Mouse (Mus musculus) spleen, postnatal 10 days (tissue): Measurements from ENCODE around the gene Trappc13.
"Not testable (repeated sequence)": the region's sequence is repeated elsewhere in the genome, so short reads cannot be mapped to it uniquely, and the experiment has no call there.

Experiments
- DNase-seq, 2 experiments: peaks; one replicate each; pipeline ENCODE4 v3.0.0; 2021 to 2022; ENCODE audit warnings: low spot score in 2 of 2

The Trappc13 gene

DNA sequence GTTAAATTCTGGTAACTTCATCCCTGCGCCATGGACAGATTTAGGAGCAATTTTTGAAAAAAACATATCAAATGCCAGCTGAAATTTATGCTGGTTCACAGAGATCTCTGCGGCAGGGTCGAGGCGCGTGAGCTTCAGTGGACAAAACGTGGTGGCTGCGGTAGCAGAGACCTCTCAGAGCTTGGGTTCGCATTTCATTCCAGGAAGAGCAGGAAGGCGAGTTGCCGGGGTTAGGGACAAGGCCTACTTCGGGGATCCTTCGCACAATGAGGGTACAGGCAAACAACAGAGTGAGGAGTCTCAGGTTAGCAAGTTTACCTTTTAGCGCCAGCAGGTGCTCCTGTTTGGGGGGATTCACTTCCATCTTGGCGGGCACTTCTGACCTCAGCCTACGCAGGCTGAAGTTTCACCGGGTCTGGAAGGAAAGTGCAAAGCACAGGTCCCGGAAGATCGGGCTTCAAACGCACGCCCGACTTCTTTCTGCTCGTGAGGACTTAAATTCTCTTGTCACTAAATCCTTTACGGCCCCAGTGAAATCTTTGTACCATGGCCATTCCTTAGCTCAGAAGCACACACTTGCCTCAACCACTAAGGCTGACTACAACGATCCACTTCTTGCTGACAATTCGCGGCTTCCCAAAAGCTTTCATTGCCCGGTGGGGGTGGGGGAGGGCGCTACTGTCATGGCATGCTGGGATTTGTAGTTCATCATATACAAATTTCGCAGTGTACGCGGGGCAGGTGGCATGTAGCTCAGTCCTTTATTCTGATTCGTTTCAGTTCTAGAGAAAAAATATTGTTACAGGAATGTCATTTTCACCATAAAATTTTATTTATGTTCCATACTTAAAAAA, at the start of gene Trappc13:
Gene Trappc13 (minus strand): TSS at position 674 of the 854 bp plus-strand sequence.
- peak in 1 of 2 experiments; percentile 78 for DNase-seq

- no peak for DNase-seq
These were observed 49.2 kb upstream of the Trappc13 start for GRCm38 (mm10) chr13:104227478-104227877.

DNA sequence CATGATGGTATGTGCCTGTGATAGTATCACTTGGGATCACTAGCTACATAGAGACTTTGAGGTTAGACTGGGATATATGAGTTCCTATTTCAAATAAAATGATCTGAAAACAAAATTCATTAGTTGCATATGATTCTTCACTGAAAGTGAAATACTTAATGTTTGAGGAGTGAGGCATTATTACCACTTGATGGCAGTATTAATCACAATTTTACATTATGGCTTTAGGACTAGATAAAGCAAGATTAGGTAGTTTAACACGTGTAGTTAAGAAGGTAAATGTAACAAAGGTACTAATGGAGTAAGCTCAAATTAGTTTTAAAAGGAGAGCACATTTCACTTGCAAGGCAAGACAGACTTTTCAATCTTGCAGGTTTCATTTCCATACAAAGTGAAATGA, 26.0 kb upstream of the Trappc13 start:
- DNase-seq: no peak

- not testable (repeated sequence) for DNase-seq
These were observed 17.6 kb upstream of the Trappc13 start for GRCm38 (mm10) chr13:104195891-104196290.

GRCm38 (mm10) chr13:104187357-104187756, 9.1 kb upstream of the Trappc13 start:
- DNase-seq: no peak

DNA sequence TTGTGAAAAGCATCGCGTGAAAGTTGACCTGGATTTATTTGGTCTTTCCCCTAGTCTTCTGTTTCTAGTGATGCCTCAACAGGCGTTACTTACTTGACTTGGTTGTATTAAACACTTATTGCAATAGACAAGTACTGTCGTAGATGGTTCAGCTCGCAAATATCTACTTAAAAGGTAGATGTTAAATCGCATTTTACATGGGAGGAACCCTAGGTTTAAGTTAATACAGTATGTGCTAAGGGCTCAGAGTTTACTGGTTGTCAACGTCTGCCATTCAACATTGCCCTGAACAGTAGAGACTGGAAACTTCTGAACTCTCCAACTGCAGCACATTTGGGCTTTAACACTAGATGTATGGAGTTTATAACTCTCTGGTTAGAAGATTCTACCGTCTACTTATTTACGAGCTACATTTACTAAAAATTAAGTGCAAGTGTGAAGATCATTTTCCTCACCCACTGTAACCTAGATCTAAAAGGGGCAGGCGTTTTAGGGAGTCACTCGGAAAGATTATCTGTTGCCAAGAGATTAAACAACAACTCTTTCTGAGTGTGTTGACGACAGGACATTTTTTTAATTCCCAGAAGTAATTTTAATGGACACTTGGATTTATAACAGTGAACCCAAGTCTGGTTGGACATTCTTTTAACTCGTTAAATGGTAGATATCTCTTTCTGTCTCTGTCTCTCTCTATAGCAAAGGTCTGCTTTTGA, 1.1 kb upstream of the Trappc13 start:
- DNase-seq: no peak

DNA sequence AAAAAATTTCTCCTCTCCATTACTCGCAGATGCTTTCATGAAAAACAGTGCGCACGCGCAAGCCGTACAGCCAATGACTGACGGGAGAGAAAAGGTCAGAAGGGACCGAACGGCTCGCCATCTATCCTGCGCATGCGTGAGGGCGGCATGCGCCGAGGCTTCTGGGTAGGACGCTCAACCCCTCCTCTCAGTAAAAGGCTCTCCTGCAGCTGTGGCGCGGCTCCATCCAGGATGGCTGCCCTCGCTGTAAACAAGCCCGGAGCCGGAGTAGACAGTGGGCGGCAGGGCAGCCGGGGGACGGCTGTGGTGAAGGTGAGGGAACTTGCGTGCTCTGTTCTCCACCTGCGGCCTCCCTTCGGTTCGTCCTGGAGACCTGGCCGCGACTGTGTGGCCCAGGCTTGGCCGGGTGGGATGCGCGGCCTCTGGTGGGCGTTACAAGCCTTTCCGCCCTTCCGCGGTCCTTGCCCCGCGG, 417 bp upstream of the Trappc13 start, which contains the start of gene Trim23:
Gene Trim23 (plus strand): TSS at position 148 of the 472 bp plus-strand sequence.
- DNase-seq: peak; percentile 89 to 99

DNA sequence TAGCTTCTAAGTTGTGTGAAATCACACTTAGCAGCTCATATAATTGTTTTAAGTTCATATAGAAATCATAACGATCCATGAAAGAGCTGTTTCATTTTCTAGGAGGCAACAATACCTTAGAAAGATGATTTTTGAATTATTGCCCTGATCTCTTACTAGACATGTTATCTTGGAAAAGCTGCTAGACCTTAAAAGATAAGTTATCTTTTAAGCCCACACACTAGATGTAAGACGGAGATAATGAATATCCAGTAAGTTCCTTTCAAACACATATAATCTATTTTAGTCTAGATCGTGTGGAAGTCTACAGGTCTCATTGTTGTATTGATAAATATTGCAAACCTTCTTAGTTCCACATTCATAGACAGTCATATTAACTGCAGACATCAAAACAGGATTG, 1.4 kb downstream of the Trappc13 start:
- no peak for DNase-seq

GRCm38 (mm10) chr13:104172498-104172897, 5.8 kb downstream of the Trappc13 start:
- no peak for DNase-seq

DNA sequence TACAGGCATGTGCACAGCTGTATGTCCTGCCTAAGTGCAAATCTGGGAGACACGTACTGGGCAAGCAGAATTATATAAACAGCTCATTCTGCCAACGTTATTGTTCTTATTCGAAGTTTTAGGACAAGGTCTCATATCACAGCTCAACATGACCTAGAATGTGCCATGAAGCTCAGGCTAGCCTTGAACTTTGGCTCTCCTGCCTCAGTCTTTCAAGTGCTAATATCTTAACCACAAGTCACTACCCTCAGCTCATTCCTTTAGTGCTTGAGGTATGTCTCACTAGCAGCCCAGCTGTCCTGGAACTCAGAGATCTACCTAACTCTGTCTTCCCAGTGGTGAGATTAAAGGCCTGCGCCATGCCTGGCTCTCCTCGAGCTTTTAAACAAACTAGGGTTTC, 6.6 kb downstream of the Trappc13 start:
- DNase-seq: no peak

- no peak for DNase-seq
These were observed 22.6 kb downstream of the Trappc13 start for GRCm38 (mm10) chr13:104155686-104156085.

GRCm38 (mm10) chr13:104155106-104155505, 23.2 kb downstream of the Trappc13 start:
- no peak for DNase-seq

DNA sequence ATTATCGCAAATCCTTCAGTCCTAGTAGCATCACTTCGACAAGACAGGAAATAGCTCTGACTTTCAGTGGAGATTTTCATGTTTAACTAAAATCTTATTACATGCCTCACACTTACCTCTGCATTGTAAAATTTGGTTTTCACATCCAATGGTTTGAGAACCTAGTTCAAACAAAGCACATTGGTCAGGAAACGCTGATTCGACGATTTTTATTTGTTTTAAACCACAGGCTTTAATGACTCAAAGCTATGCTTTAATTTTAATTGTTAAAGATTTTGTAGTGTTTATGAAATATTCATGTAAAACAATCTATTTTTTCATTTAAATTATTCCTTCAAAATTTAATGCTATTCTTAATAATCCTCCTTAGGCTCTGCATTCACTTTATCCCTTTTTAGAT, 24.1 kb downstream of the Trappc13 start:
- no peak for DNase-seq

DNA sequence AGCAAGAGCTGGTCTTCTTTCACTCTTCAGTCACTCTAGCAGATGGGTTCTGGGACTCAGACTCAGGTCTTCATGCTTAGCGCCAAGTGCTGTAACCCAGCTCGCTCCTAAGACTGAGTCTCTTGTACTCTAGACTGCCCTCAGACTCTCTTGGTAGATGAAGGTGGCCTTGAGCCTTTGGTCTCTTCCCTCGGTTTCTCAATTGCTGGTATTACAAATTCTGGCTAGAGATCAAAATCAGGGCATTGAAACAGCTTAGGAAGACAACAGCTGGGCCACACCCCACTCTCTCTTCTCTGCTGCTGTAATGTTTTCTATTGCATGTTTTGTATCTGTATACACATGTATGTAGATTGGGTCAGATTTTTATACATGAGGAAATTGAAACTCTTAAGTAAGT, 32.6 kb downstream of the Trappc13 start:
- DNase-seq: no peak

DNA sequence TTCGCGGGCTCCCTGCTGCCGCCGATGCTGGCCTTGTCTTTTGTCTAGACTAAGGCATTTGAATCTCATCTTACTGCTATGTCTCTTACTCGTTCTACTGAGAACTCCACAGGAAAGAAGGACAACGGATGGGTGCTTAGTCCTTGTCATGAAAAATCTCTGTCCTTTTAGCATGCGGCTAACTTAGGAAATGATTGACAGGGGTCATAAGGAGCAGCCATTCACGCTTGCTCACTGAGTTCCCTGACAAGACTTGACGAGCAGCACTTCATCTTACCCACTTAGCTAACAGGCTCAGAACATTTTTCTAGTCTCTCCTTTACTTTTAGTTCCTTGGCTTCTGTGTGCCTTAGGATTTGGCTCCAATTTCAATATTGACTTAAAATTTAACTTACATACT, 33.4 kb downstream of the Trappc13 start:
- no peak for DNase-seq

- peak; percentile 79 to 89 for DNase-seq
These were observed 38.7 kb downstream of the Trappc13 start for GRCm38 (mm10) chr13:104139369-104140209.

DNA sequence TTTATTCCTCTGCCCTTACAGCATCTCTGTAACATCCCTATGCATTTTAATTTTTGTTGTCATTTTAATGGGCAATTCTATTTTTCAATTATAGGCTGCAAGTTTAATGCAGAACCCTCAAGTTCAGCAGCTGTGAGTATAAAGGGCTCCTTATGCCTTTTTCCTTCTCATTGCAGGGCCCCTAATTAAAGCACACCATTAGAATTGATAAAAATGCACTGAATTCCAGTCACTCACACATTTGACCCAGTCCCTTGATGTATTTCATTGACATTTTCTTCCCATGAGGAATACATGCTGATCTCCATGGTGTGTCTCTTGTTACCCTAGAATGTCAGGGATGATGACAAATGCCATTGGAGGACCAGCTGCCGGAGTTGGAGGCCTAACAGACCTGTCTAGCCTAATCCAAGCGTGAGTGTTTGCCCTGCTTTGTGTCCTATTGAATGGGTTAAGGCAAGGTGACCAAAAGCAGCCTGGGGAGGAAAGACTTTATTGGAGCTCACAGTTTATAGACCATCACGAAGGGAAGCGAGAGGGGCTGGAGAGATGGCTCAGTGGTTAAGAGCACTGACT, 43.7 kb downstream of the Trappc13 start:
- no peak for DNase-seq

- no peak for DNase-seq
These were observed 45.7 kb downstream of the Trappc13 start for GRCm38 (mm10) chr13:104132561-104132960.

- no peak for DNase-seq
These were observed 54.4 kb downstream of the Trappc13 start for GRCm38 (mm10) chr13:104123662-104124381.

DNA sequence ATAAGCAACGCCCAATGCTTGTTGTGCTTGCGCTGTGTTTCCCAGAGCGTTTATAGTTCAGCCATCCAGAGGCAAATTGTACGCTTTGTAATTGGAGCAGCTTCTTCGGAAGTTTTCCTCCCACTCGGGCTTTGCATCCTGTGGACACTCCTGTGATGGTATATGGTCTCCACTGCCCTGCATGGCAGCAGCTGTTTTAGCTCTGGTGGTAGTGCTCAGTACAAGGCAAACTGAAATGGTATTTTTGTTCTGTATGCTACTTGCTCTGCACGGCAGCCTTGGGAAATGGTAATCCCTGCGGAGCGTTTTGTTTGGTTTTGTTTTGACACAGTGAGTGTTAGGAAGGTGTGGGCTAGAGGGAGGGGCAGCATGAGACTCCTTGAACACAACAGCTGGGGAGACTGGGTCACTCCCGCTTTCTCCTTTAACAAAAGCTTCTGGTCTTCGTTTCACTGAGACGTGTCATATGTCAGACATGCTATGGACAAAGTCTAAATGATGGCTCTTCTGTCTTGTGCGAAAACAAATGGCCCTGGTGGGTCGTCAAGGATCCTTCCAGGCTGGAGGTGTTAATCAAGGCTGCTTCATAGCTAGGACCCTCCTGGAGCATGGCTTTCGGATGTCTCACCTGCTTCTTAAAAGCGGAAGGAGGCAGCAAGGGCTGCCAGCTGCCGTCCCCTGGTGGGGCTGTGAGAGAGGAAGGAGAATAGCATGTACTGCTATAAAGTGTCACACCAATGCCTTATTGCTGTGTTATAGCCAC, 56.0 kb downstream of the Trappc13 start:
- DNase-seq: no peak
